Mouse (Mus musculus) large intestine, adult 2 months (tissue): ENCODE data around the gene Mucl1. TPM values are rescaled to one million over a fixed set of nuclear protein-coding genes. Genes with fewer than 3 reads are reported as not detected.
"Not testable (repeated sequence)": the region's sequence is repeated elsewhere in the genome, so short reads cannot be mapped to it uniquely, and the experiment has no call there.

ENCODE experiments used
- DNase-seq: peaks from one replicate; pipeline ENCODE4 v3.0.0-alpha.2; 2012; ENCODE audit warnings: low read depth, low spot score
- WGBS: fragments of 180-500 bp; shearing (Covaris S2); methylation state at CpG from one replicate; pipeline ENCODE4 v1.1.7; 2018; 5-methylcytosine and 5-hydroxymethylcytosine counted together
- polyA plus RNA-seq: library from polyadenylated mRNA; depleted of rRNA; stranded (reverse); fragments of >200 nt; gene quantifications from 2 replicates; pipeline ENCODE4 v1.2.3, GENCODE M21; 2012; rRNA removed

Mucl1 gene
- polyA plus RNA-seq = not detected in 2 replicates

GRCm38 (mm10) chr15:103755369-103755768, at the start of gene Mucl1:
TSS of gene Mucl1 (minus strand) at chr15:103755469.
- no peak for DNase-seq
- WGBS = 84% methylated on average over 2 of the region's 2 CpGs

- WGBS = 7% methylated on average over 5 of the region's 5 CpGs
- DNase-seq = not testable (repeated sequence)
Measured at GRCm38 (mm10) chr15:103766836-103767235, 11.6 kb upstream of the Mucl1 start.

- WGBS = 76% methylated on average over 5 of the region's 5 CpGs
- DNase-seq = not testable (repeated sequence)
Measured at GRCm38 (mm10) chr15:103716861-103717260, 38.4 kb downstream of the Mucl1 start.

Other genes starting within 250 kb of the Mucl1 start
- 3.3 and 3.6 TPM in 2 replicates for gene Ppp1r1a, start 217.5 kb downstream of the Mucl1 start, polyA plus RNA-seq
- 1.2 and 4.9 TPM in 2 replicates for gene Glycam1, start 190.4 kb downstream of the Mucl1 start, polyA plus RNA-seq
- gene Mucl2, start 143.8 kb upstream of the Mucl1 start, polyA plus RNA-seq = not detected in 2 replicates